ENCODE assay signal across 10 mouse cellular contexts in genomic region chr5:124074845-124075307, GRCm38 (mm10). TPM values are rescaled to one million over a fixed set of nuclear protein-coding genes. Genes with fewer than 3 reads are reported as not detected.
DNase-seq lines count a peak whose midpoint lies in the region; ATAC-seq and TF ChIP-seq lines count a peak whose summit lies in the region.
"Had no signal": no experiment of that assay in that cellular context is flagged by ENCODE, and none has a peak within 500 bp of the region (broad histone marks: within the 10 kb centered on the region; RNA-seq: fewer than 3 reads in every experiment).

No protein-coding gene starts in this region.

- H3K27ac ChIP-seq in heart, embryonic 10.5 days: peak overlapping the region; percentile 42; the same call in 1 of the 2 replicates
- H3K27ac ChIP-seq in liver, postnatal 0 days (ENCODE audit: low read depth): no peak overlapping the region
- H3K27ac ChIP-seq: liver, embryonic 14.5 days had no signal

- H3K9me3 ChIP-seq in heart, embryonic 10.5 days: no peaks in the 10 kb centered on the region
- no peaks in the 10 kb centered on the region for H3K9me3 ChIP-seq in liver, postnatal 0 days (ENCODE audit: low read length)

- no peaks in the 10 kb centered on the region for H3K36me3 ChIP-seq in heart, embryonic 10.5 days
- H3K36me3 ChIP-seq in liver, postnatal 0 days (replicated peaks; ENCODE audit: insufficient read depth, low read length): no peaks in the 10 kb centered on the region

- no peak for TF ChIP-seq POLR2A in brain, embryonic 14.5 days (IDR thresholded peaks at IDR 0.05; ENCODE audit: borderline replicate concordance, extremely low read depth, insufficient read depth, insufficient read length, poor library complexity, severe bottlenecking)

- no peak overlapping the region for H3K4me3 ChIP-seq in heart, embryonic 10.5 days
- no peak overlapping the region for H3K4me3 ChIP-seq in liver, postnatal 0 days (ENCODE audit: low read depth, low read length)

- H3K4me2 ChIP-seq in liver, postnatal 0 days (ENCODE audit: low read depth, low read length): no peak overlapping the region

- TF ChIP-seq EP300 in liver, postnatal 0 days (IDR thresholded peaks at IDR 0.05; ENCODE audit: low read depth): no peak

- H3K4me1 ChIP-seq in heart, embryonic 10.5 days: peaks cover 74% of the 10 kb centered on the region
- peaks cover 30% of the 10 kb centered on the region for H3K4me1 ChIP-seq in liver, postnatal 0 days (ENCODE audit: insufficient read depth)

- no peak overlapping the region for H3K9ac ChIP-seq in liver, postnatal 0 days (replicated peaks)
- H3K9ac ChIP-seq: liver, embryonic 14.5 days had no signal

- no peak for TF ChIP-seq CTCF in brain, embryonic 14.5 days (IDR thresholded peaks at IDR 0.05; ENCODE audit: borderline replicate concordance, extremely low read depth, insufficient read depth, insufficient read length)
- no peak for TF ChIP-seq CTCF in liver, postnatal 0 days (IDR thresholded peaks at IDR 0.05; ENCODE audit: low read depth)

- intact Hi-C loops in heart, postnatal 25 days (cut with DNase I): loop anchor here (5.0 kb wide), 1 partner anchor 43 kb away; the partner anchor contains the start of gene Vps37b
- intact Hi-C loops in gastrocnemius, postnatal 36 days (cut with DNase I): loop anchor here (5.0 kb wide), 1 partner anchor 33 kb away; no protein-coding TSS in a partner anchor

- WGBS in heart, embryonic 10.5 days: 34% methylated on average over 10 of the region's 10 CpGs
- WGBS in liver, postnatal 0 days (ENCODE audit: insufficient replicate concordance): 24% methylated on average over 10 of the region's 10 CpGs

- ATAC-seq in liver, postnatal 0 days: 0 out of 2 replicates have a peak, but pooled peaks have one; percentile 5

- H3K27me3 ChIP-seq in heart, embryonic 10.5 days (ENCODE audit: insufficient read depth, poor library complexity, severe bottlenecking): no peaks in the 10 kb centered on the region
- H3K27me3 ChIP-seq in liver, postnatal 0 days (ENCODE audit: insufficient read depth, low read length): no peaks in the 10 kb centered on the region

- no peak for DNase-seq in heart, embryonic 10.5 days (ENCODE audit: low spot score)
- DNase-seq in heart, postnatal 25 days (ENCODE audit: low spot score): no peak
- DNase-seq in 3T3-L1 (ENCODE audit: low read depth, low spot score): peak; percentile 73
- DNase-seq in brain, embryonic 14.5 days (ENCODE audit: low read depth): peak; percentile 49
- DNase-seq in liver, postnatal 0 days: no peak
- no peak for DNase-seq in testis, postnatal 10 days (ENCODE audit: low spot score)
- DNase-seq in gastrocnemius, postnatal 36 days: no peak
- no peak for DNase-seq in layer of hippocampus, adult 9-10 months (ENCODE audit: low spot score)
- DNase-seq: cerebellum, postnatal 14 days had no signal

RNA-seq across cellular contexts. Expression of gene Abcb9, which starts 20.7 kb away (rescaled TPM):
- 0.89 and 2.4 TPM in 2 replicates for polyA plus RNA-seq in heart, embryonic 10.5 days (2016; fragmentation: Nextera tagmentation; extraction: Ambion mirVana)
- 1 to 10 TPM; 8.0 to 9.0 TPM for total RNA-seq in heart, postnatal 25 days (2021)
- 6.5 and 9.6 TPM in 2 replicates for polyA plus RNA-seq in brain, embryonic 14.5 days (2012; rRNA removed)
- polyA plus RNA-seq in liver, postnatal 0 days (2015; fragmentation: Nextera tagmentation; extraction: Ambion mirVana): 3.7 and 3.8 TPM in 2 replicates
- 1 to 10 TPM; 8.1 to 8.8 TPM for total RNA-seq in gastrocnemius, postnatal 36 days (2021)

RNA-seq across cellular contexts. Expression of gene Ogfod2, which starts 37.2 kb away (rescaled TPM):
- polyA plus RNA-seq in heart, embryonic 10.5 days (2016; fragmentation: Nextera tagmentation; extraction: Ambion mirVana): 19.6 and 20.1 TPM in 2 replicates
- total RNA-seq in heart, postnatal 25 days (2021): 10 to 100 TPM; 12.5 to 13.9 TPM
- polyA plus RNA-seq in brain, embryonic 14.5 days (2012; rRNA removed): 38.1 and 47.2 TPM in 2 replicates
- polyA plus RNA-seq in liver, postnatal 0 days (2015; fragmentation: Nextera tagmentation; extraction: Ambion mirVana): 14.9 and 16.8 TPM in 2 replicates
- 10 to 100 TPM; 10.5 to 10.6 TPM for total RNA-seq in gastrocnemius, postnatal 36 days (2021)

RNA-seq across cellular contexts. Expression of gene Arl6ip4, which starts 41.0 kb away (rescaled TPM):
- polyA plus RNA-seq in heart, embryonic 10.5 days (2016; fragmentation: Nextera tagmentation; extraction: Ambion mirVana): 86.9 and 116 TPM in 2 replicates
- 10 to 100 TPM; 36.2 to 43.0 TPM for total RNA-seq in heart, postnatal 25 days (2021)
- polyA plus RNA-seq in brain, embryonic 14.5 days (2012; rRNA removed): 64.5 and 67.8 TPM in 2 replicates
- 53.9 and 54.3 TPM in 2 replicates for polyA plus RNA-seq in liver, postnatal 0 days (2015; fragmentation: Nextera tagmentation; extraction: Ambion mirVana)
- total RNA-seq in gastrocnemius, postnatal 36 days (2021): 10 to 100 TPM; 42.8 to 47.6 TPM

RNA-seq across cellular contexts. Expression of gene Vps37b, which starts 42.8 kb away (rescaled TPM):
- 54.0 and 61.4 TPM in 2 replicates for polyA plus RNA-seq in heart, embryonic 10.5 days (2016; fragmentation: Nextera tagmentation; extraction: Ambion mirVana)
- total RNA-seq in heart, postnatal 25 days (2021): 10 to 100 TPM; 18.2 to 18.6 TPM
- polyA plus RNA-seq in brain, embryonic 14.5 days (2012; rRNA removed): 79.9 and 107 TPM in 2 replicates
- 16.4 and 17.6 TPM in 2 replicates for polyA plus RNA-seq in liver, postnatal 0 days (2015; fragmentation: Nextera tagmentation; extraction: Ambion mirVana)
- total RNA-seq in gastrocnemius, postnatal 36 days (2021): 1 to 10 TPM; 4.7 to 4.8 TPM

Comparison
In these comparisons a context has a peak if more than half of its experiments do, and no peak if none do; other contexts are left out.
1. DNase-seq: peak in 3T3-L1 (single experiment) and brain, embryonic 14.5 days (single experiment); none in heart, embryonic 10.5 days (single experiment), heart, postnatal 25 days (single experiment), liver, postnatal 0 days (single experiment), testis, postnatal 10 days (single experiment), gastrocnemius, postnatal 36 days (0 of 2) and layer of hippocampus, adult 9-10 months (single experiment).